Mouse (Mus musculus): Measurements from ENCODE around the gene Rars2. TPM values are rescaled to one million over a fixed set of nuclear protein-coding genes. Genes with fewer than 3 reads are reported as not detected.

Rars2 gene
- polyA plus RNA-seq, 1 experiment from 2014 or later: 72.7 TPM

DNA sequence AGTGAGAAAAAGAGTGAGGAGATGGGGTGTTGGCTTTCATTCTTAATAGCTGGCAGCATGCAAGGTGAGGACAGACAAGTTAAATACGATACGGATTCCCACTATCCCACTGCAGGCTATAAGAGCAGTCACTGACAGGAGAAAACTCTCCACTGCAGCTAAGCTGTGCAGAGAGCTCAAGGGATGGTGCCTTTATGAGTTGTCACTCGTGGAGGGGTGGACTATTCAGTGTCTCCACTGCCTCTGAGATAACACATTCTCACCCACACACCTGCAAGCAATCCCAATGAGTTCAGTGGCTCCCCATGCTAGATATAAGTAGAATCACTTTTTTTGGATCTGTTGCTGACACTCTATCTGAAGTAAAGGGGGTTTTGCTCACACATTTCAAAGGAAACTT is 93.4 kb downstream of the Rars2 start:
- H3K4me2 ChIP-seq (replicated peaks): no peak overlapping the region
- 82% methylated on average over 3 of the region's 3 CpGs for WGBS
- 0 out of 2 replicates have a peak, but pooled peaks cover 4% of the 10 kb centered on the region for H3K9me3 ChIP-seq (replicated peaks)
- ATAC-seq (ENCODE audit: low FRiP score): no peak
- no peaks in the 10 kb centered on the region for H3K4me1 ChIP-seq
- no peaks in the 10 kb centered on the region for H3K27me3 ChIP-seq
- no peak overlapping the region for H3K27ac ChIP-seq
- no peaks in the 10 kb centered on the region for H3K36me3 ChIP-seq
- H3K4me3 ChIP-seq: no peak overlapping the region
- H3K9ac ChIP-seq: no peak overlapping the region

Other genes starting within 250 kb of the Rars2 start
- gene Akirin2, start 64.0 kb upstream of the Rars2 start, polyA plus RNA-seq (2016; fragmentation: Nextera tagmentation; extraction: Ambion mirVana): 139 and 147 TPM in 2 replicates
- 104 and 113 TPM in 2 replicates for gene Orc3, start within 50 bp of the Rars2 start, polyA plus RNA-seq (2016; fragmentation: Nextera tagmentation; extraction: Ambion mirVana)
- gene Slc35a1, start 72.5 kb downstream of the Rars2 start, polyA plus RNA-seq (2016; fragmentation: Nextera tagmentation; extraction: Ambion mirVana): 53.9 and 54.1 TPM in 2 replicates
- gene Cfap206, start 115.2 kb downstream of the Rars2 start, polyA plus RNA-seq (2016; fragmentation: Nextera tagmentation; extraction: Ambion mirVana): 5.2 and 5.3 TPM in 2 replicates
- gene Gm136, start 141.3 kb downstream of the Rars2 start, polyA plus RNA-seq (2016; fragmentation: Nextera tagmentation; extraction: Ambion mirVana): not detected in 2 replicates
- gene Smim8, start 163.5 kb downstream of the Rars2 start, polyA plus RNA-seq (2016; fragmentation: Nextera tagmentation; extraction: Ambion mirVana): 43.2 and 48.0 TPM in 2 replicates

All from hindbrain, embryonic 12.5 days (tissue).